Mouse (Mus musculus): Measurements from ENCODE around the gene Sphk1.

Gene Sphk1

DNA sequence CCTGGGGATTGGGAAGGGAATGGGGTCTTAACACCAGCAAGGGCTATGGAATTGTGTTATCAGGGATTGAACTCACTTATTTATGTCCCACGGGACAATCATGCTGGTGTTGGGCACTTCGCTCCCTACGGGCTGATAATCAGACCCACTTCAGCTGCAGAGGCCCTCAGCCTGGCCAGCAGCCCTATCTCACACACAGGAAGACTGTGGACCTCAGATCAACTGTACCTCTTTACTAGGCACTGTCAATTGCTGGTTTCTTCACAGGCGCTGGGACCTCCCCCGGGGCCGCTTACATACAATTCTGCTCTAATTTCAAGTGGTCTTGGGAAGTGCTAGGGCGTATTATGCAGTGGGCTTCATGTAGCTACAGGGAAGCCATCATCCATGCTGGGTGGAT is 6.0 kb downstream of the Sphk1 start:
- DNase-seq (ENCODE audit: low read depth, low spot score), result no peak

DNA sequence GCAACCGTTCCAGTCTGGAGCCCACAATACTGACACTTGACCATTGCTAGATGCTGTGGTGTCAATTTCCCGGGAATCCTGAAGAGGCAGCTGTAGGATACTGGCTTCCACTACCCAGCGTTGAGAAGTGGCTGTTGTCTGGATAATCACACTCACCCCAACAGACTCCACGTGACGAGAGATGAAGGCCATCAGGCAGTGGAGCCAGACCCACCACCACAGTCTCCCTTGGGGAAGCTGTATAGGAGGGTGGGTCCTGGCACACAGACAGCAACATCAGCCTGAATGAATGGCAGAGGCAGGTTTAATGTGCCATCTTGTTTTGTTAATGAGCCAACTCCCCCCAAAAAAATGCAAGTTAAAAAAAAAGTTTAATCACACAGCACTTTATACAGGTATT is 6.7 kb downstream of the Sphk1 start:
- no peak for DNase-seq (ENCODE audit: low read depth, low spot score)

DNA sequence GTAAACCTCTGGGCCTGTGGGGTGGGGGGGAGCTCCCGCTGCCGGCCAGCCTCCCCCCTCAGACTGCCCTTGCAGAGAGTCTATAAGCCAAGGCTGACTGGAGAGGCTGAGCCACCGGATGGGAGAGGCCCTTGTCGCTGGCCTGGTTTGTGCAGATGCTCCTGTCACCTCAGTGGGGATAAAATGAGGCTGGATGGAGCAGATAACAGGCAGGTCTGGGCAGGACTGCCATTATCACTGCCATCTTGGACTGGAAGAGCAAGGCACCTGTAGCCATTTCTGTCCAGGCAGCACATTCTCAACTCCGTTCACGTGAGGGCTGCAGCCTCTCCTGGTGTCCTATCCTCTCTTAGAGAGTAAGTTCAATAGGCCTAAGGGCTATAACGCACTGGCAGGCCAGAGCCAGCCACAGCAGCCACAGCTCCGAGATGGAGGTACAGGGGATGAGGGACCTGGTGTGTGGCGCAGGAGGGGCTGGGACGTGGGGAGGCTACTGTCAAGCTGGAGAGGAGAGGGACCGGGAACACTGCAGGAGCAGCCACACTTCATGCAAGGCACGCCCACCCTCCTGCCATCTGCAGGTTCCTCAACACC is 7.5 kb downstream of the Sphk1 start:
- no peak for DNase-seq (ENCODE audit: low read depth, low spot score)

DNA sequence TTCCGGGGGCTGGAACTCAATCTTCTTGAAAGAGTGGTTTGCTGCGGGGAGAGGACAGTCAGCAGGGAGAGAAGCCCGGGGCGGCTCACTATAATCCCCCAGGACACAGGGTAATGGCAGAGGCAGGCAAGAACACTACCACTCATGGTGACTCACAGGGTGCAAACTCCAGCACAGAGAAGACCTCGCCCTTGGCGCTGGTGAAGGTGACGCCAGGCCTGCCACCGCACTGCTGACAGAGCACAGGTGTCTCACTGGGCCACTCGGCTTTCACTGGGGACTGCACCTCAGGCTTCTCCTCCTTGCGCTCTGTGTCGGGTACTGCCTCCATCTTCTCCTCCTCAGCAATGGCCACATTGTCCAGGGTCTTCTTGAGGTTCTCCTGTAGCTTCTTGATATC is 10.5 kb downstream of the Sphk1 start:
- no peak for DNase-seq (ENCODE audit: low read depth, low spot score)

DNA sequence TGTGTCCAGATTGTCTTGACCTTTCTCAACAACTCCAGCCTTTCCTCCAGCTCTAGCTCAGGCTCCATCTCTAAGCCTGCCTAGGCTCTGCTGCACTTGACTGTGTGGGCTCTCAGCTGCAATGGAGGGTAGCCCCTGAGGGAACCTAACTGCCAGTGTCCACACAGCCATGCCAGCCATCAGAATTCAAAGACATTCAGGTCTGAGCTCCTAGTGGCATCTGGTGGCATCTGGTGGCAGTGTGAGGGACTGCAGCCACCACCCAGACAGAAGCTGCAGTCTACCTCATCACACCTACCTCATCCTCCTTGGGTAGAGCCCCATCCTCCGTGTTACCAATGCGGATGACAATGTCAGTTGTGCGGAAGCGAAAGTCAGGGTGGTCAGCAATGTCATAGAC is 12.4 kb downstream of the Sphk1 start:
- no peak for DNase-seq (ENCODE audit: low read depth, low spot score)

DNA sequence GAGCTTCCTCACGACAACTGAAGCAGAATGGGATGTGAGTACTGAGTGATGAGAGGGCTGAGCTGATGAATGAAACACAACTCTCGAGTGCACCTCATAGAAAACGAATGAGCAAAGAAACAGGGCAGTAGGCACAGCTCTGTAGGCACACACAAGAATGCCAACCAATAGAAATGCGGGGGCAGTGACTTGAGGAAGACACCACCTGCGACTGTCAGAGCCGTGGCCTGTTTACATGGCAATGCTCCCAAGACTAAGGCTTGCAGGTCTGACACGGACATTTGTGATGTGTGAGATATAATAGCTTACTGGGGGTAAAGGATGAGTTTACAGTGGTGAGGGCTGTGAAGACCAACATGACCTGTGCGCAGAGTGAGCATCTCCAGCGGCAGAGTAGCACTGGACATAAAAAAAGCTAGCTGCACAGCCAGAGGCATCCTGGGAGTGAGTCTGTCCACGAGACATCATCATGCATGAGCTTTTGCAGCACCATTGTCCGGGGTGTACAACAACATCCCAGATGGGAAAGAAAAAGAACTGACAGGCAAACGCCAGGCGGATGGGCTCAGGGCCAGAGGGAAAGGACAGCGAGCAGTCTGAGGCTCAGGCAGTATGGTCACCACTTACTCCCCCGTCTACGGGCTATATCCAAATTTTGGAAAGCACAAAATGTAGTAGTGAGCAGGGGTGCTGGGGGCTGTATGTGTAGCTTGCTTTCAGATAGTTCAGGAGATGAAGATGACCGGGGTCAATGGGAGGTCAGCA is 16.8 kb downstream of the Sphk1 start:
- DNase-seq (ENCODE audit: low read depth, low spot score), result no peak

DNA sequence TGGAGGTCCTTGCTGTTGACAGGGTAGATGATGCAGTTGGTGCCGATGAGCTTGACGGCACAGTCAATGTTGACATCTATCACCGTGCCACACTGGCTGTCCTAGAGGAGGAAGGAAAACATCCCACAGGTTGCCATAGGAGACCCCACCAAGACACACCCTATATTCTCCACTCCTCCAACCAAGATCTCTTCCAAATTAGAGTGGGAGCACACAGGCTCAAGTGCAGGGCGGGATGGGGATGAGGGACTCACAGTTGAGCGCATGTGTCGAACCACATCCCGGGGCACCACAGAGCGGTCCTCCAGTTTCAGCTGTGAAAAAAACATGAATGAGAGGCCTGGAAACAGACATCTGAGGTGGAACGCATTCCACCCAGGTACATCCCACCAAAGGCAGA is 18.1 kb downstream of the Sphk1 start:
- DNase-seq (ENCODE audit: low read depth, low spot score), result no peak

DNA sequence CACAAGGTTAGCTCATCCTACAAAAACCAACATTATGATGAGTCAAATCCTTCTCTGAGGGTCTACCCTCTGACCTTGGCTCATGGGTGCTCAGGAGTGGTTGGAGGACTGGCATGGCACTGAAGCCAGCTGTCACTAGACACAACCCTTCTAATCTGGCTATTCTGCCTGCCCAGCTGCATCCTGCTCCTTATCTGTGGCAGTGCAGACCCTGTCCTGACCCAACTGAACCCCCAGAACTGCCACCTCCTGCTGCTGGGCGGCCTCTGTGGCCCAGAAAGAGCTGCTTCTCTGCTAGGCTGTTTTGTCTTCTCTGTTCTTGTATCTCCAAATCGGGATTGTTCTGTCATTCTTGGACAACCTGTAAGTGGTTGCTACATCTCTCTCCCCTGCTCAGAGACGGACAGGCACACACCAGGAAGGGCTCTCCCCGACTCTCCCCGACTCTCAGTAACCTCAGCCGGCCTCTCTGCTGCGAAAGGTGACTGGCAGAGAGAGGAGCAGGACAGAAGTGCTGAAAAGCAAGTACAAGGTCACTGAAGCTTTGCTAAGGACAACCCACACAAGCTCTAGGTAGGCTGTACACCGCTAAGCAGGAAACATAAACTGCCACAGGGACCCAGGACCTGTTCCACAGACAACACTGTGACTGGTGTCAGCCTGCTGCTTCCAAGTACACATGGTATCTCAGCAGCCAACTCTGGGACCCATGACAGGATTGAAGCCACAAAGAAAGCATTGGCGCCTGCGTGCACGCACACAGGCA is 18.7 kb downstream of the Sphk1 start:
- no peak for DNase-seq (ENCODE audit: low read depth, low spot score)

DNA sequence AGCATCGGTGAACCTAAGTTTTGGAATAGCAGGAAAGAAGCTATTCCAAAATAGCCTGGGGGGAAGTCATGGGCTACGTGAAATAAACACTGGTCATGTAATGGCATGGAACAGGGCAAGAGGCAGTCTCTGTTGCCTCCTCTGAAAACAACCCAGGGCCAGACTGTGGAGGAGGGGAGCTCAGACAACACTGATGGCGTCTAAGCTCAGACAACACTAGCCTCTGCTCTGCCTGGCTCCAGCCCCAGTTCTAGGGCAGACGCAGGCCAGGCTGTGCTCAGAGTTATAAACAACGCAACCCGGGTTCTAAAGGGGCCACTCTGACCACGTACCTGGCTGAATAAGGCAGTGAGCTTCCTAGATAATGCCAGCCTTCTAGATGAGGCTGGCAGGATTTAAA is 20.0 kb downstream of the Sphk1 start:
- no peak for DNase-seq (ENCODE audit: low read depth, low spot score)

DNA sequence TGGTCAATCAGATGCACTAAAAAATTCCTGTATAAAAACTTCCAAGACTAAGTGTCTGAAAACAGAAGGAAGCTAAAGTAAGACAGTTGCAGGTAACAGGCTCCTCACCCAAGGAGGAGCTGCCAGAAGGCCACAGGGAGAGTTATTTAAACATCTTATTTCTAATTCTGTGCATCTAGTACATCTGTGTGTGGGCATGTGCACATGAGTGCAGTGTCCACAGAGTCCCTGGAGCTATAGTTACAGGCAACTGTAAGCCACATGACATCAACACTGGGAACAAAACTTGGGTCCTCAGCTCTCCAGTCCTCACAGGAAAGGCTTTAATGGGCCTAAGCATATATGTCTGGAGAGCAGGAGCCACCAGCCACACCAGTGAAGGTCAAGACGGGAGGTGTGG is 21.5 kb downstream of the Sphk1 start:
- peak; percentile 50 for DNase-seq (ENCODE audit: low read depth, low spot score)

DNA sequence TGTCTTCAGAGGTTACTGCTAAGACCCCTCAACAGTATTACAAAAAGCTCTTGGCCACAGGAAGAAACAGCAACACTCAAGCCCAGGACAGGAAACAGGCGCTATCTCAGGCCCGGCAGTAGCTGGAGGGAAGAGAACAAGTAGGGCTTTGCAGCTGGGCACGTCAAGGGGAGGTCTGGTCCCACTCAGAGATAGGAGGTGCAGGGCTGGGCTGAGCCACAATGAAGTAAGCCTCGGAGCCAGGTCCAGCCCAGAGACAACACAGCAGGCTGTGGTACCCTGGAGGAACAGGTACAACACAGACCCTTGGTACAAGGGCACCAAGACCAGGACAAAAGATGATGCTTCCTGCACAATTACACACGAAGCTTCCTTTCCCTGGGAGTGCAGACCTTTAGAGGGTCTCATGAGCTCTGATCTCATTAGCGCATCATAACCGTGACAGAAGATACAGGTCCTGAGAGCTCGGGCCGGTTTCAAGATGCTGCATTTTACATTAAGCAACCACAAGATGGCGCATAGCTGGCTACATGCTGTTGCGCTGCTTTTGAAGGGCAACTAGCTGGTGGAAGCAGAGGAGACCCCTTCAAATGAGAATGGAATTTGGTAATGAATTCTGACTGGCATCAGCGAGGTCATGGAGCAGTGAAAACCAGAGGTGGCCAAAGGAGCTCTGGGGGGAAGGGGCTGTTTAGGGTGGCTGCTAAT is 23.6 kb downstream of the Sphk1 start:
- DNase-seq (ENCODE audit: low read depth, low spot score), result peak; percentile 50

DNA sequence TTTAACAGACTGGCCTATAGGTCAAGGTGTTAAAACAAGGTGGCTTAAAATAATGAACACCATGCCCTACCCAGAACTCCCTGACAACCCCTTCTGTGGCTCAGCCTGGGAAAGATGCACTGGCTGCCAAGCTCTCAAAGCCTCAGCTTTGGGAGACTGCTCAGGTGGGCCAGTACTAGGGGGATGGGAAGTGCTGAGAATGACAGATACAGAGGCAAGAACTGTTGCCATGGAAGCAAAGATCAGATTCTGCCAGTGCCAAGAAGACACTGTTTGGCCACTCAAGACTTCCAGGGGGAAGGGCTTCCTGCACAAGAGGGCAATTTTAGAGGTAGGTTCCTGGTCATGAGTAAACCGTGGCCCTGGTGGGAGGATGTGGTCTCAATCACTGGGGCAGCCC is 24.8 kb downstream of the Sphk1 start:
- no peak for DNase-seq (ENCODE audit: low read depth, low spot score)

DNA sequence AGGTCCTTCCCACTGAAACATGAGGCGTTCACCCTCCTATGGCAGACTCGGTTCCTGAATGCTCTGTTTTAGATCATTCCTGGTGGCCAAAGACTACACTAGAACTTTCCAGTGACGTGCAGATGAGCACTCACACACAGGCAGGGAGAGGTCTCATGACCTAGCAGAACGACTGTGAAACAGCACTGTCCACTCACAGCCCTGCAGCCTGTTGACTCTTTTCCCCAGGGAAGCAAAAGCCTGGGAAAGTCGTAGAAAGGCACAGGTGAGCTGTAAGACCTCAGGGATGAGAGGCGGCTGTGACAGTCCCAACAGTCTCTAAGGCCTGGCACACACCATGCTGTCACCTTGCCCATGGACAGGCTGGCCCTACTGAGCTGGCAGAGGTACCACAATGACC is 25.6 kb downstream of the Sphk1 start:
- DNase-seq (ENCODE audit: low read depth, low spot score), result no peak

DNA sequence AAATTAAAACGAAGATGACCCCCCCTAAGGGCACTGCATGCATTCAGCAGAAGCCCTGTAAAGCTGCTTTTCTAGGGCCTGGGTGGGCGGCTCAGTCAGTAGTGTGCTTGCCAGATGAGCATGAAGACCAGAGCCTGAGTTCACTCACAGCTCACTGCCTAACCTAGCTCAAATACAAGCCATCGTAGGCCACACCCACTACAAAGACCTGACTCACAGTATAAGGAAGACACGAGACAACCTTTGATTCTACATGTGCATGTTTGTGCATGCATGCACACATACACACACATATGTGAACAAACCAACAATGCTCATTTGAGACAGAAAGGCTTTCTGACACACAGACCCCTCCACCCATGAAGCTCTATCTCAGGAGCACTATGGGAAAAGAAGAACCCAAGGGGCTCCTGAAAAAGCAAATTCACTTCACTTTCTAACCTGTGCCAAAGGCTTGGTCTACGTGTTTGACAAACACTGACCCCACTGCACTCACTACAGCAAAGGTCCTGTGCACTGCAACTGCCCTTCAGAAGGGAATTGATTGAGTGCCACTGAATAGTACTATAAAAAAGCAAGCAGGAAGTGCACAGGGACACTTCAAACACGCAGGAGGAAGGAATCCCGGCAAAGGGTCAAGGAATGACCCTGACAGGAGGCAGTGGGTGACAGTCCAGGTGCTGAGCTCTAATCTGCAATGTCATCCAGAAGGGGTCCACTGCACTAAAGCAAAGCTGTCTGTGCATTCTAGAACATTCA is 34.7 kb downstream of the Sphk1 start:
- DNase-seq (ENCODE audit: low read depth, low spot score), result no peak

DNA sequence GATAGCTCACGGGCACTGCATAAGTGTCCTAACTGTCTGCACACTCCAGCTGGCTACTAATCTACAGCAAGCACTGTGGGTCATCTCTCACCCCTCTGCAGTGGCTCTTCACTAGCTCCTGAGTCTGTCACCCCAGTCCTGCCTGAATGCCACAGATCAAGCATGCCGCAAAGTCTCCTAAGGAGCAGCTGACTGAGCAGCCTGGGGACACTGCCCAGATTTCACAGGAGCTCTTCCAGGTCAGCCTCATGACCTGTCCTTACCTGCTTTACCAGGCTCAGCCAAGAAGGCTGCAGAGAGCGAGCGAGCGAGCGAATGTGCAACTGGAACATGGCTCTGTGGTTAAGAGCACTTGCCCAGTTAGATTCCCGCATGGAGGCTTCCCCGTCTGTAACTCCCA is 36.8 kb downstream of the Sphk1 start:
- DNase-seq (ENCODE audit: low read depth, low spot score), result no peak

DNA sequence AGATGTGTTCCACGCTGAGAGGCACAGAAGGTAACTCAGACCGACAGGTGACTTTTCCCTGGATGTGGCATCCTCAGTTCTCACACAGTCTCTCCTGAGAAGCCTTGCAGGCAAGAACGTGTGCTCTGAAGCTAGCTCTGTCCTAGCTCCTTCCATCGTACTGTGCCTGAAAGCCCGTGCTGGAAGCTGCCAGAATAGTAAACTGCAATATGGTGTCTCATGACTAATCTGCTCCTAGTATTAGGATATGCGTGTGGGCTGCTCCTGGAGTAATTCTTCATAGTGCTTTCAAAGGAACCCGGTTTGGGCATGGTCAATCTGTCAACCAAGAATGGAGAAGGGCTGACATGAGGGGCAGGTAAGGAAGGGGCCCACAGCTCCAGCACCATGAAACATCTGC is 40.1 kb downstream of the Sphk1 start:
- no peak for DNase-seq (ENCODE audit: low read depth, low spot score)

DNA sequence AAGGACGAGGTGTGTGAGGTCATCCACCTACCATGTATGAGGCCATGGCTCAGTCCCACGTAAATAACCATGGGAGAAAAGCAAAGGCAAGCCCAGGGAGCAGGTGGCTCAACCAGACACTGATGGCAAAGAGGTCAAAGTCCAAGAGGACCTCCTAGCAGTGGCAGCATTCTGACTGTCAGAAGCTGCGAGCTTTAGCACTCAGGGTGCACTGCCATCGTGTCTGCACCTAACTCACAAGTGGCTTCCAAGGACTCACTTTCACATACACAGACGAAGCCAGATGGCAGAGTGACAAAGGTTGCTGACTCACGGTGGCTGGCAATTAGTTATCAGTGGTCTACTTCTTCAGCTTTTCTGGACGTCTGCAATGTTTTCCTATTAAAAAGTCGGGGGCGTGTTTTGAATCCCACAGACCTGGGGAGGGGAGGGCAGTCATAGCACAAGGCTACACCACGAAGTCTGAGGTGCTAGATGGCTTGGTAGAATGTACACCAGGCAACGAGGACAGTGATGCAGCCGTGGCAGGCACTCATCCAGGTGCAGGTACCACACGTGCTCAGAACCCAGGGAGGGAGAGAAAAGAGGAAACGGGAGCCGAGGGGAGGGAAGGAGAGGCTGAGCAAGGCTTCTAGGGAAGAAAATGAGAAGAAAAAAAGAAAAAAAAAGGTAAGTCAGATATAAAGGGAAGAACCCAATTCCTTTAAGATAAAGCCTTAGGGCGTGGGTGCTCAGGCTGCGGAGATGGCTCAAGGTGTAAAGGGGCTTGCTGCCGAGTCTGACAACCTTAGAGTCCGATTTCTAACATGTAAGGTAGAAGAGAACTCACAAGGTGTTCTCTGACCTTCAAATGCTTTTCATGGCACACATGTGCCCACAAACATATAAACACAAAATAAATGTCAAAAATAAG is 41.3 kb downstream of the Sphk1 start:
- DNase-seq (ENCODE audit: low read depth, low spot score), result no peak

DNA sequence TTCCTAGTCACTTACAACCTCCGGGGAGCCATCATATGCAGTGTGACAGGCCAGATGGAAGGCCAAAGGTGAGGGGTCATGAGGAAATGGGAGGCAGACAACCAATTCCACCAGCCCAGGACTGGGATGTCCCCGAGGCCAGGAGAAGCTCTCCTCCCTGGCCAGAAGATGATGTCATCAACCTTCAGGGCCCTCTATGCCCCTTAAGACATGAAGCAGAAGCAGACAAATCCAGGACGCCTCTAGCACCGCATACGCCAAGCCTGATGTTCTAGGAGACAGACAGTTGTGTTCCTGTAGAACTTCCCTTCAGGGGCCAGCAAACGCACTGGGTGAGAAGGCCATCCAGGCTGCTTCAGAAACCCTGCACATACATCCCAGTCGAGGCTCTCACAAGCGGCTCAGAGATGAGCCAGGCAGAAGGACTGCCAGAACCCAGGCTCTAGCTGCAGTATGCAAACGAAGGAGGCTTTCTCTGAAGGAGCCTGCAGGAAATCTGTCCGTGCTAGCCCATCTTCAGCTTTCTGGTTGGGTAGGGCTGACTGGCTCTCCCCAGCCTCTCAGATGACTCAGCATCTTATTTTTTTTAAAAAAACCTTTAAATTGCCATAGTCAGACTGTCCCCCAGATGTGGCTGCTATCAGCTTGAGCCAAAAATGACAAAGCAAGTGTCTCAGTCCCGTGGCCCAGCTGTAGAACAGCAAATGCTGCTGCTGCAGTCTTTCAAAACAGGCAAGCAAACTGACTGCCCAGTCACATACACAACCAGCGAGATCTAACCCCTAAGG is 42.2 kb downstream of the Sphk1 start:
- peak; percentile 61 for DNase-seq (ENCODE audit: low read depth, low spot score)

DNA sequence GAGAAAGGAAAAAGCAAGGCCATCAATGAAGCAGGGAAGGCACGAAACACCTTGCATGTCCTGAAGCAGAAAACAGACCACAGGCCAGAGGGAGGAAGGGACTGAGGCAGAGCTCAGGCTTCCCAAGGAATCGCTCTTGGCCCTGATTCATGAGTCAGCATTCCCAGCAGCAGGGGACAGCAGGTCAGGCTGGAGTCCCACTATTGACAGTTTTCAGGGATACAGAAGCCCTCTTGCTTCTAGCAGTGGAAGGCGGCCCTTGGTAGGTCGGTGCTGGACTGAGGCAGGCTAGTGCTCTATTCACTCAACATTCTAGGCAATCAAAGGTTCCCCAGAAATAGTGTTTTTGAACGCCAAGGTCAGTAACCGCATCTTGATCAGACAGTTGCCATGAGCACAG is 43.8 kb downstream of the Sphk1 start:
- no peak for DNase-seq (ENCODE audit: low read depth, low spot score)

DNA sequence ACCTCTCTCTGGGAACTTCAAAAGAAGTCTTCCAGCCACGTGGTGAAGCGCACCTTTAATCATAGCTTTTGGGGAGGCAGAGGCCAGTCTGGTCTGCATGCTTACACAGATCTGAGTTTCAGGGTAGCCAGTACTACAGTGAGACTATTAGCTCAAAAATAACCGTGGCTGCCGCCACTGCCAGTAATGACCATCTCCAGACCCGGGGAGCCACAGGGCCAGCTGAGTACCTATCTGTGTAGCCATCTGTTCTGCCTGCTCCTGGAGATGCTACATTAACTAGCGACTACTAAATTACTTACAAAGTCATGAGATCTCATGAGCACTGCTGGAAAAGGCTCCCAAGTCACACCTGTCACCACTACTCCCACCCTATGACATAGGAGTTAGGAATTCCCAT is 44.3 kb downstream of the Sphk1 start:
- no peak for DNase-seq (ENCODE audit: low read depth, low spot score)

Data from telencephalon, adult 2 months (tissue).